Mouse (Mus musculus) liver, embryonic 12.5 days (tissue): ENCODE measurements around the gene Map4. TPM values are rescaled to one million over a fixed set of nuclear protein-coding genes. Genes with fewer than 3 reads are reported as not detected.

Experiments used
- ATAC-seq: fragments of 200-750 bp; cut with Nextera tagmentation; 2 replicates; pipeline ENCODE4 v1.8.0; 2017; ENCODE audit warnings: moderate number of reproducible peaks, mild to moderate bottlenecking, moderate library complexity
- H3K27ac ChIP-seq: fragments of 300-500 bp; sonication (generic); 2 replicates; pipeline ENCODE4 v1.5.1; 2016; ENCODE audit warnings: mild to moderate bottlenecking
- H3K27me3 ChIP-seq: fragments of 300-500 bp; sonication (generic); replicated peaks from 2 replicates; pipeline ENCODE4 v1.6.1; 2016; ENCODE audit warnings: mild to moderate bottlenecking, moderate library complexity
- H3K36me3 ChIP-seq: fragments of 300-500 bp; sonication (generic); 2 replicates; pipeline ENCODE4 v1.6.1; 2016; ENCODE audit warnings: mild to moderate bottlenecking, moderate library complexity
- H3K4me1 ChIP-seq: fragments of 300-500 bp; sonication (generic); 2 replicates; pipeline ENCODE4 v1.6.1; 2016
- H3K4me2 ChIP-seq: fragments of 300-500 bp; sonication (generic); 2 replicates; pipeline ENCODE4 v1.6.1; 2016; ENCODE audit warnings: mild to moderate bottlenecking, moderate library complexity
- H3K4me3 ChIP-seq: fragments of 300-500 bp; sonication (generic); 2 replicates; pipeline ENCODE4 v1.5.1; 2016; ENCODE audit warnings: mild to moderate bottlenecking, moderate library complexity
- H3K9ac ChIP-seq: fragments of 300-500 bp; sonication (generic); 2 replicates; pipeline ENCODE4 v1.6.1; 2016; ENCODE audit warnings: mild to moderate bottlenecking, moderate library complexity
- H3K9me3 ChIP-seq: fragments of 300-500 bp; sonication (generic); replicated peaks from 2 replicates; pipeline ENCODE4 v1.6.1; 2016; ENCODE audit warnings: mild to moderate bottlenecking, moderate library complexity
- WGBS: fragments of 180-500 bp; shearing (Covaris S2); methylation state at CpG from one replicate; pipeline ENCODE4 v1.1.7; 2016; ENCODE audit not compliant: insufficient replicate concordance; 5-methylcytosine and 5-hydroxymethylcytosine counted together
- polyA plus RNA-seq: library from polyadenylated mRNA; unstranded; fragments of >200 nt; fragmentation: Nextera tagmentation; extraction: Ambion mirVana; gene quantifications from 2 replicates; pipeline ENCODE4 v1.2.1, GENCODE M21; 2016

Gene Map4
- polyA plus RNA-seq, 1 experiment from 2014 or later, result 19.1 TPM

- H3K27me3 ChIP-seq, result no peaks in the 10 kb centered on the region
- 62% methylated on average over 3 of the region's 3 CpGs for WGBS
- H3K4me3 ChIP-seq, result no peak overlapping the region
- peaks cover 11% of the 10 kb centered on the region for H3K36me3 ChIP-seq
- H3K4me1 ChIP-seq, result peaks cover 18% of the 10 kb centered on the region; the same call in 1 of the 2 replicates
- H3K27ac ChIP-seq, result no peak overlapping the region
- no peak overlapping the region for H3K4me2 ChIP-seq
- no peak for ATAC-seq
- H3K9ac ChIP-seq, result no peak overlapping the region; the same call in 1 of the 2 replicates
- H3K9me3 ChIP-seq, result no peaks in the 10 kb centered on the region
Measured at GRCm38 (mm10) chr9:109900604-109901003, 30.7 kb upstream of the Map4 start.

- no peak for ATAC-seq
- Histone ChIP-seq H3K9me3 (no peaks in the 10 kb centered on the region), H3K27me3 (no peaks in the 10 kb centered on the region), H3K9ac (no peak overlapping the region), H3K4me1 (peaks cover 17% of the 10 kb centered on the region), H3K4me2 (no peak overlapping the region), H3K27ac (no peak overlapping the region), H3K36me3 (no peaks in the 10 kb centered on the region), H3K4me3 (no peak overlapping the region)
- WGBS, result 66% methylated on average over 4 of the region's 4 CpGs
Measured at GRCm38 (mm10) chr9:109902246-109902645, 29.0 kb upstream of the Map4 start.

GRCm38 (mm10) chr9:109902740-109903139 lies 28.5 kb upstream of the Map4 start:
- 55% methylated on average over 5 of the region's 5 CpGs for WGBS
- no peaks in the 10 kb centered on the region for H3K27me3 ChIP-seq
- no peaks in the 10 kb centered on the region for H3K36me3 ChIP-seq
- H3K4me1 ChIP-seq, result peaks cover 15% of the 10 kb centered on the region
- no peak overlapping the region for H3K4me2 ChIP-seq
- H3K9me3 ChIP-seq, result no peaks in the 10 kb centered on the region
- H3K4me3 ChIP-seq, result no peak overlapping the region
- no peak for ATAC-seq
- no peak overlapping the region for H3K27ac ChIP-seq
- no peak overlapping the region for H3K9ac ChIP-seq

- H3K4me2 ChIP-seq, result no peak overlapping the region
- H3K36me3 ChIP-seq, result no peaks in the 10 kb centered on the region
- no peaks in the 10 kb centered on the region for H3K27me3 ChIP-seq
- H3K4me3 ChIP-seq, result no peak overlapping the region
- no peak for ATAC-seq
- H3K9me3 ChIP-seq, result no peaks in the 10 kb centered on the region
- WGBS, result 54% methylated on average over 8 of the region's 8 CpGs
- no peak overlapping the region for H3K27ac ChIP-seq
- no peak overlapping the region for H3K9ac ChIP-seq
- peaks cover 9% of the 10 kb centered on the region for H3K4me1 ChIP-seq
Measured at GRCm38 (mm10) chr9:109907300-109907699, 24.0 kb upstream of the Map4 start.

- WGBS, result 48% methylated on average over 6 of the region's 6 CpGs
- Histone ChIP-seq H3K4me1 (peaks cover 9% of the 10 kb centered on the region), H3K36me3 (no peaks in the 10 kb centered on the region), H3K27me3 (no peaks in the 10 kb centered on the region), H3K27ac (no peak overlapping the region), H3K9ac (no peak overlapping the region), H3K4me3 (no peak overlapping the region), H3K9me3 (no peaks in the 10 kb centered on the region), H3K4me2 (no peak overlapping the region)
- ATAC-seq, result peak; percentile 58; the same call in 1 of the 2 replicates
Measured at GRCm38 (mm10) chr9:109907774-109908465, 23.3 kb upstream of the Map4 start.

- 67% methylated on average over 8 of the region's 8 CpGs for WGBS
Measured at GRCm38 (mm10) chr9:109909102-109909501, 22.2 kb upstream of the Map4 start.

GRCm38 (mm10) chr9:109909926-109910325 lies 21.3 kb upstream of the Map4 start:
- peaks cover 9% of the 10 kb centered on the region for H3K4me1 ChIP-seq
- no peak for ATAC-seq
- H3K9me3 ChIP-seq, result no peaks in the 10 kb centered on the region
- H3K27me3 ChIP-seq, result no peaks in the 10 kb centered on the region
- H3K4me2 ChIP-seq, result no peak overlapping the region
- H3K27ac ChIP-seq, result no peak overlapping the region
- no peak overlapping the region for H3K9ac ChIP-seq
- no peak overlapping the region for H3K4me3 ChIP-seq
- WGBS, result 78% methylated on average over 4 of the region's 4 CpGs
- no peaks in the 10 kb centered on the region for H3K36me3 ChIP-seq

More at GRCm38 (mm10) chr9:109909102-109909501, 22.2 kb upstream of the Map4 start:
- H3K27ac ChIP-seq, result no peak overlapping the region
- peaks cover 9% of the 10 kb centered on the region for H3K4me1 ChIP-seq
- no peak overlapping the region for H3K4me2 ChIP-seq
- H3K36me3 ChIP-seq, result no peaks in the 10 kb centered on the region
- no peak overlapping the region for H3K4me3 ChIP-seq
- ATAC-seq, result no peak
- H3K27me3 ChIP-seq, result no peaks in the 10 kb centered on the region
- H3K9ac ChIP-seq, result no peak overlapping the region
- no peaks in the 10 kb centered on the region for H3K9me3 ChIP-seq

- 70% methylated on average over 7 of the region's 7 CpGs for WGBS
Measured at GRCm38 (mm10) chr9:109911779-109912178, 19.5 kb upstream of the Map4 start.

GRCm38 (mm10) chr9:109914269-109914926 lies 16.9 kb upstream of the Map4 start:
- no peak overlapping the region for H3K4me2 ChIP-seq
- WGBS, result 30% methylated on average over 4 of the region's 4 CpGs
- no peaks in the 10 kb centered on the region for H3K4me1 ChIP-seq
- no peaks in the 10 kb centered on the region for H3K9me3 ChIP-seq
- no peaks in the 10 kb centered on the region for H3K27me3 ChIP-seq
- no peaks in the 10 kb centered on the region for H3K36me3 ChIP-seq
- no peak for ATAC-seq
- no peak overlapping the region for H3K9ac ChIP-seq
- no peak overlapping the region for H3K27ac ChIP-seq
- H3K4me3 ChIP-seq, result no peak overlapping the region

More at GRCm38 (mm10) chr9:109911779-109912178, 19.5 kb upstream of the Map4 start:
- Histone ChIP-seq H3K4me3 (no peak overlapping the region), H3K4me1 (peaks cover 9% of the 10 kb centered on the region), H3K27ac (no peak overlapping the region), H3K9ac (no peak overlapping the region), H3K4me2 (no peak overlapping the region), H3K9me3 (no peaks in the 10 kb centered on the region), H3K27me3 (no peaks in the 10 kb centered on the region), H3K36me3 (no peaks in the 10 kb centered on the region)
- ATAC-seq, result no peak

- Histone ChIP-seq H3K4me1 (no peaks in the 10 kb centered on the region), H3K4me3 (no peak overlapping the region), H3K9ac (no peak overlapping the region), H3K4me2 (no peak overlapping the region), H3K9me3 (no peaks in the 10 kb centered on the region), H3K36me3 (no peaks in the 10 kb centered on the region), H3K27me3 (no peaks in the 10 kb centered on the region), H3K27ac (no peak overlapping the region)
- ATAC-seq, result no peak
- WGBS, result 71% methylated on average over 2 of the region's 2 CpGs
Measured at GRCm38 (mm10) chr9:109917931-109918330, 13.3 kb upstream of the Map4 start.

- Histone ChIP-seq H3K4me2 (no peak overlapping the region), H3K9ac (no peak overlapping the region), H3K9me3 (no peaks in the 10 kb centered on the region), H3K4me3 (no peak overlapping the region), H3K27me3 (peaks cover 19% of the 10 kb centered on the region), H3K4me1 (peaks cover 32% of the 10 kb centered on the region), H3K27ac (no peak overlapping the region), H3K36me3 (no peaks in the 10 kb centered on the region)
- WGBS, result 80% methylated on average over 3 of the region's 3 CpGs
- no peak for ATAC-seq
Measured at GRCm38 (mm10) chr9:109929131-109929530, 2.1 kb upstream of the Map4 start.

GRCm38 (mm10) chr9:109930063-109930462 lies 1.2 kb upstream of the Map4 start:
- Histone ChIP-seq H3K4me3 (no peak overlapping the region), H3K36me3 (no peaks in the 10 kb centered on the region), H3K4me1 (peaks cover 34% of the 10 kb centered on the region), H3K27ac (0 out of 2 replicates have a peak overlapping the region, but pooled peaks have one; percentile 88), H3K27me3 (peaks cover 19% of the 10 kb centered on the region), H3K4me2 (no peak overlapping the region), H3K9ac (no peak overlapping the region), H3K9me3 (no peaks in the 10 kb centered on the region)
- no peak for ATAC-seq
- WGBS, result 79% methylated on average over 5 of the region's 5 CpGs
